Mouse (Mus musculus): ENCODE measurements at regions not wholly inside any gene's neighbourhood (a gene's known extent, or its start where the extent isn't known, plus 50 kb on each side); places are given as distances from the start of the nearest gene placed in this dataset.

GRCm38 (mm10) chr2:75431981-75432380 is 227.1 kb upstream of the Hnrnpa3 start:
- H3K27me3 ChIP-seq (ENCODE audit: insufficient read depth, low read length): no peaks in the 10 kb centered on the region
- H3K9me3 ChIP-seq (replicated peaks; ENCODE audit: low read length): no peaks in the 10 kb centered on the region
- H3K27ac ChIP-seq: no peak overlapping the region
- WGBS: 91% methylated on average over 6 of the region's 6 CpGs
- DNase-seq (ENCODE audit: low spot score) (no peak), ATAC-seq (replicated peaks; ENCODE audit: low FRiP score, low read depth) (no peak)
- H3K4me1 ChIP-seq (replicated peaks; ENCODE audit: insufficient read depth, low read length): no peaks in the 10 kb centered on the region
- no peak overlapping the region for H3K4me3 ChIP-seq (replicated peaks; ENCODE audit: low read depth, low read length)
- H3K4me2 ChIP-seq (ENCODE audit: low read length): no peak overlapping the region
- no peak overlapping the region for H3K9ac ChIP-seq (ENCODE audit: low read depth, low read length)
- no peak for TF ChIP-seq CTCF (IDR thresholded peaks at IDR 0.05; ENCODE audit: low read depth)
- H3K36me3 ChIP-seq (ENCODE audit: insufficient read depth, low read length): no peaks in the 10 kb centered on the region

- DNase-seq (ENCODE audit: low spot score): peak; percentile 35
- Histone ChIP-seq H3K27me3 (ENCODE audit: insufficient read depth, low read length) (no peaks in the 10 kb centered on the region), H3K36me3 (ENCODE audit: insufficient read depth, low read length) (no peaks in the 10 kb centered on the region), H3K4me2 (ENCODE audit: low read length) (no peak overlapping the region), H3K27ac (no peak overlapping the region), H3K9ac (ENCODE audit: low read depth, low read length) (no peak overlapping the region), H3K4me1 (replicated peaks; ENCODE audit: insufficient read depth, low read length) (no peaks in the 10 kb centered on the region), H3K4me3 (replicated peaks; ENCODE audit: low read depth, low read length) (no peak overlapping the region), H3K9me3 (replicated peaks; ENCODE audit: low read length) (no peaks in the 10 kb centered on the region)
- no peak for ATAC-seq (replicated peaks; ENCODE audit: low FRiP score, low read depth)
- no peak for TF ChIP-seq CTCF (IDR thresholded peaks at IDR 0.05; ENCODE audit: low read depth)
- 86% methylated on average over 17 of the region's 17 CpGs for WGBS
These were observed 224.5 kb upstream of the Hnrnpa3 start for GRCm38 (mm10) chr2:75434521-75434920.

- no peaks in the 10 kb centered on the region for H3K27me3 ChIP-seq (ENCODE audit: insufficient read depth, low read length)
- DNase-seq (ENCODE audit: low spot score) (no peak), ATAC-seq (replicated peaks; ENCODE audit: low FRiP score, low read depth) (no peak)
- 49% methylated on average over 10 of the region's 10 CpGs for WGBS
- H3K4me1 ChIP-seq (replicated peaks; ENCODE audit: insufficient read depth, low read length): no peaks in the 10 kb centered on the region
- no peak overlapping the region for H3K4me2 ChIP-seq (ENCODE audit: low read length)
- H3K9me3 ChIP-seq (replicated peaks; ENCODE audit: low read length): no peaks in the 10 kb centered on the region
- no peak overlapping the region for H3K4me3 ChIP-seq (replicated peaks; ENCODE audit: low read depth, low read length)
- no peak overlapping the region for H3K27ac ChIP-seq
- no peaks in the 10 kb centered on the region for H3K36me3 ChIP-seq (ENCODE audit: insufficient read depth, low read length)
- no peak for TF ChIP-seq CTCF (IDR thresholded peaks at IDR 0.05; ENCODE audit: low read depth)
- H3K9ac ChIP-seq (ENCODE audit: low read depth, low read length): no peak overlapping the region
These were observed 219.4 kb upstream of the Hnrnpa3 start for GRCm38 (mm10) chr2:75439522-75440230.

- H3K9me3 ChIP-seq (replicated peaks; ENCODE audit: low read length): no peaks in the 10 kb centered on the region
- DNase-seq (ENCODE audit: low spot score) (peak; percentile 69), ATAC-seq (replicated peaks; ENCODE audit: low FRiP score, low read depth) (no peak)
- H3K4me1 ChIP-seq (replicated peaks; ENCODE audit: insufficient read depth, low read length): no peaks in the 10 kb centered on the region
- no peaks in the 10 kb centered on the region for H3K36me3 ChIP-seq (ENCODE audit: insufficient read depth, low read length)
- WGBS: 43% methylated on average over 1 of the region's 1 CpGs
- no peak overlapping the region for H3K9ac ChIP-seq (ENCODE audit: low read depth, low read length)
- no peak overlapping the region for H3K4me2 ChIP-seq (ENCODE audit: low read length)
- H3K4me3 ChIP-seq (replicated peaks; ENCODE audit: low read depth, low read length): no peak overlapping the region
- no peaks in the 10 kb centered on the region for H3K27me3 ChIP-seq (ENCODE audit: insufficient read depth, low read length)
- H3K27ac ChIP-seq: no peak overlapping the region
- TF ChIP-seq CTCF (IDR thresholded peaks at IDR 0.05; ENCODE audit: low read depth): no peak
These were observed 216.4 kb upstream of the Hnrnpa3 start for GRCm38 (mm10) chr2:75442632-75443031.

- Histone ChIP-seq H3K4me2 (ENCODE audit: low read length) (no peak overlapping the region), H3K4me1 (replicated peaks; ENCODE audit: insufficient read depth, low read length) (no peaks in the 10 kb centered on the region), H3K9ac (ENCODE audit: low read depth, low read length) (no peak overlapping the region), H3K27me3 (ENCODE audit: insufficient read depth, low read length) (no peaks in the 10 kb centered on the region), H3K36me3 (ENCODE audit: insufficient read depth, low read length) (no peaks in the 10 kb centered on the region), H3K9me3 (replicated peaks; ENCODE audit: low read length) (no peaks in the 10 kb centered on the region), H3K27ac (no peak overlapping the region), H3K4me3 (replicated peaks; ENCODE audit: low read depth, low read length) (no peak overlapping the region)
- ATAC-seq (replicated peaks; ENCODE audit: low FRiP score, low read depth): no peak
- TF ChIP-seq CTCF (IDR thresholded peaks at IDR 0.05; ENCODE audit: low read depth): no peak
- DNase-seq (ENCODE audit: low spot score): no peak
These were observed 213.9 kb upstream of the Hnrnpa3 start for GRCm38 (mm10) chr2:75445189-75445588.

- no peak for ATAC-seq (replicated peaks; ENCODE audit: low FRiP score, low read depth)
- no peak overlapping the region for H3K9ac ChIP-seq (ENCODE audit: low read depth, low read length)
- no peak overlapping the region for H3K4me2 ChIP-seq (ENCODE audit: low read length)
- no peaks in the 10 kb centered on the region for H3K4me1 ChIP-seq (replicated peaks; ENCODE audit: insufficient read depth, low read length)
- no peak overlapping the region for H3K4me3 ChIP-seq (replicated peaks; ENCODE audit: low read depth, low read length)
- no peak overlapping the region for H3K27ac ChIP-seq
- 77% methylated on average over 7 of the region's 7 CpGs for WGBS
- DNase-seq (ENCODE audit: low spot score): no peak
- no peaks in the 10 kb centered on the region for H3K9me3 ChIP-seq (replicated peaks; ENCODE audit: low read length)
- H3K27me3 ChIP-seq (ENCODE audit: insufficient read depth, low read length): no peaks in the 10 kb centered on the region
- H3K36me3 ChIP-seq (ENCODE audit: insufficient read depth, low read length): no peaks in the 10 kb centered on the region
- TF ChIP-seq CTCF (IDR thresholded peaks at IDR 0.05; ENCODE audit: low read depth): no peak
These were observed 211.9 kb upstream of the Hnrnpa3 start for GRCm38 (mm10) chr2:75446996-75447715.
